Mouse (Mus musculus) midbrain, embryonic 14.5 days (tissue): ENCODE measurements at regions not wholly inside any gene's neighbourhood (a gene's known extent, or its start where the extent isn't known, plus 50 kb on each side); places are given as distances from the start of the nearest gene placed in this dataset.

ENCODE experiments used
- ATAC-seq: fragments of 200-750 bp; cut with Nextera tagmentation; 2 replicates; pipeline ENCODE4 v1.8.0; 2017; ENCODE audit warnings: moderate number of reproducible peaks, moderate library complexity; ENCODE audit not compliant: low FRiP score, low TSS enrichment
- DNase-seq: peaks from one replicate; pipeline ENCODE4 v3.0.0-alpha.2; 2015
- H3K27ac ChIP-seq: fragments of 300-500 bp; sonication (generic); replicated peaks from 2 replicates; pipeline ENCODE4 v1.5.1; 2014; ENCODE audit warnings: mild to moderate bottlenecking, low read depth, low read length, moderate library complexity
- H3K27me3 ChIP-seq: fragments of 300-500 bp; sonication (generic); 2 replicates; pipeline ENCODE4 v1.6.1; 2014; ENCODE audit warnings: low read length, control low read depth, mixed read lengths; ENCODE audit not compliant: control insufficient read depth, insufficient read depth
- H3K36me3 ChIP-seq: fragments of 300-500 bp; sonication (generic); 2 replicates; pipeline ENCODE4 v1.6.1; 2014; ENCODE audit warnings: low read length, control low read depth; ENCODE audit not compliant: control insufficient read depth, insufficient read depth
- H3K4me1 ChIP-seq: fragments of 300-500 bp; sonication (generic); 2 replicates; pipeline ENCODE4 v1.6.1; 2014; ENCODE audit warnings: mild to moderate bottlenecking, antibody characterized with exemption, low read length, control low read depth; ENCODE audit not compliant: control insufficient read depth, insufficient read depth
- H3K4me2 ChIP-seq: fragments of 300-500 bp; sonication (generic); 2 replicates; pipeline ENCODE4 v1.6.1; 2014; ENCODE audit warnings: mild to moderate bottlenecking, low read length, moderate library complexity
- H3K4me3 ChIP-seq: fragments of 300-500 bp; sonication (generic); replicated peaks from 2 replicates; pipeline ENCODE4 v1.5.1; 2014; ENCODE audit warnings: low read depth, low read length
- H3K9ac ChIP-seq: fragments of 300-500 bp; sonication (generic); replicated peaks from 2 replicates; pipeline ENCODE4 v1.6.1; 2014; ENCODE audit warnings: mild to moderate bottlenecking, low read length, moderate library complexity
- H3K9me3 ChIP-seq: fragments of 300-500 bp; sonication (generic); 2 replicates; pipeline ENCODE4 v1.6.1; 2016; ENCODE audit warnings: low read length, control low read depth, mixed read lengths; ENCODE audit not compliant: control insufficient read depth
- WGBS: fragments of 180-500 bp; shearing (Covaris S2); extraction: QIAGEN DNeasy Blood & Tissue Kit; methylation state at CpG from one replicate; pipeline ENCODE4 v1.1.7; 2014; 5-methylcytosine and 5-hydroxymethylcytosine counted together

GRCm38 (mm10) chr1:186415321-186415720 lies 290.5 kb downstream of the Tgfb2 start:
- ATAC-seq (no peak), DNase-seq (no peak)
- no peaks in the 10 kb centered on the region for H3K9me3 ChIP-seq
- H3K27me3 ChIP-seq: no peaks in the 10 kb centered on the region
- no peak overlapping the region for H3K27ac ChIP-seq
- 83% methylated on average over 4 of the region's 4 CpGs for WGBS
- H3K36me3 ChIP-seq: no peaks in the 10 kb centered on the region
- H3K4me2 ChIP-seq: no peak overlapping the region
- H3K9ac ChIP-seq: no peak overlapping the region
- no peaks in the 10 kb centered on the region for H3K4me1 ChIP-seq
- H3K4me3 ChIP-seq: no peak overlapping the region

- DNase-seq (no peak), ATAC-seq (no peak)
- Histone ChIP-seq H3K9ac (no peak overlapping the region), H3K9me3 (no peaks in the 10 kb centered on the region), H3K4me2 (no peak overlapping the region), H3K4me1 (no peaks in the 10 kb centered on the region), H3K27me3 (no peaks in the 10 kb centered on the region), H3K4me3 (no peak overlapping the region), H3K36me3 (no peaks in the 10 kb centered on the region), H3K27ac (no peak overlapping the region)
- 95% methylated on average over 6 of the region's 6 CpGs for WGBS
Measured at GRCm38 (mm10) chr1:186413886-186414245, 291.9 kb downstream of the Tgfb2 start.

GRCm38 (mm10) chr1:186413064-186413885 lies 292.5 kb downstream of the Tgfb2 start:
- Histone ChIP-seq H3K4me1 (no peaks in the 10 kb centered on the region), H3K9me3 (no peaks in the 10 kb centered on the region), H3K4me3 (no peak overlapping the region), H3K27ac (no peak overlapping the region), H3K9ac (no peak overlapping the region), H3K36me3 (no peaks in the 10 kb centered on the region), H3K27me3 (no peaks in the 10 kb centered on the region), H3K4me2 (no peak overlapping the region)
- DNase-seq: no peak
- ATAC-seq: no peak
- 83% methylated on average over 21 of the region's 21 CpGs for WGBS

GRCm38 (mm10) chr1:186412296-186412695 lies 293.5 kb downstream of the Tgfb2 start:
- H3K27ac ChIP-seq: no peak overlapping the region
- ATAC-seq (no peak), DNase-seq (no peak)
- H3K27me3 ChIP-seq: no peaks in the 10 kb centered on the region
- WGBS: 94% methylated on average over 2 of the region's 2 CpGs
- no peaks in the 10 kb centered on the region for H3K9me3 ChIP-seq
- H3K4me2 ChIP-seq: no peak overlapping the region
- no peaks in the 10 kb centered on the region for H3K4me1 ChIP-seq
- no peak overlapping the region for H3K9ac ChIP-seq
- no peaks in the 10 kb centered on the region for H3K36me3 ChIP-seq
- H3K4me3 ChIP-seq: no peak overlapping the region

- H3K27me3 ChIP-seq: no peaks in the 10 kb centered on the region
- ATAC-seq (no peak), DNase-seq (peak; percentile 41)
- H3K4me3 ChIP-seq: no peak overlapping the region
- no peaks in the 10 kb centered on the region for H3K36me3 ChIP-seq
- WGBS: 14% methylated on average over 10 of the region's 10 CpGs
- no peak overlapping the region for H3K9ac ChIP-seq
- no peak overlapping the region for H3K27ac ChIP-seq
- no peaks in the 10 kb centered on the region for H3K4me1 ChIP-seq
- peak overlapping the region; percentile 42 for H3K4me2 ChIP-seq
- H3K9me3 ChIP-seq: no peaks in the 10 kb centered on the region
Measured at GRCm38 (mm10) chr1:186408986-186409441, 291.9 kb upstream of the Lyplal1 start.

GRCm38 (mm10) chr1:186407656-186408055 lies 290.5 kb upstream of the Lyplal1 start:
- H3K27ac ChIP-seq: no peak overlapping the region
- H3K4me3 ChIP-seq: no peak overlapping the region
- 85% methylated on average over 8 of the region's 8 CpGs for WGBS
- H3K9me3 ChIP-seq: no peaks in the 10 kb centered on the region
- ATAC-seq (no peak), DNase-seq (no peak)
- H3K4me1 ChIP-seq: no peaks in the 10 kb centered on the region
- H3K9ac ChIP-seq: no peak overlapping the region
- H3K4me2 ChIP-seq: no peak overlapping the region
- no peaks in the 10 kb centered on the region for H3K36me3 ChIP-seq
- no peaks in the 10 kb centered on the region for H3K27me3 ChIP-seq

- no peak for ATAC-seq
- no peaks in the 10 kb centered on the region for H3K9me3 ChIP-seq
- WGBS: 87% methylated on average over 5 of the region's 5 CpGs
Measured at GRCm38 (mm10) chr1:186405693-186406092, 288.6 kb upstream of the Lyplal1 start.

GRCm38 (mm10) chr1:186399762-186400161 lies 282.7 kb upstream of the Lyplal1 start:
- no peaks in the 10 kb centered on the region for H3K4me1 ChIP-seq
- DNase-seq (peak; percentile 21), ATAC-seq (no peak)
- no peaks in the 10 kb centered on the region for H3K36me3 ChIP-seq
- no peak overlapping the region for H3K4me3 ChIP-seq
- no peak overlapping the region for H3K9ac ChIP-seq
- H3K9me3 ChIP-seq: no peaks in the 10 kb centered on the region
- 44% methylated on average over 8 of the region's 8 CpGs for WGBS
- H3K27me3 ChIP-seq: no peaks in the 10 kb centered on the region
- H3K4me2 ChIP-seq: no peak overlapping the region
- no peak overlapping the region for H3K27ac ChIP-seq

More at GRCm38 (mm10) chr1:186405693-186406092, 288.6 kb upstream of the Lyplal1 start:
- no peak overlapping the region for H3K4me3 ChIP-seq
- no peaks in the 10 kb centered on the region for H3K27me3 ChIP-seq
- DNase-seq: no peak
- no peak overlapping the region for H3K9ac ChIP-seq
- H3K27ac ChIP-seq: no peak overlapping the region
- H3K36me3 ChIP-seq: no peaks in the 10 kb centered on the region
- no peaks in the 10 kb centered on the region for H3K4me1 ChIP-seq
- H3K4me2 ChIP-seq: no peak overlapping the region

- 59% methylated on average over 5 of the region's 5 CpGs for WGBS
- ATAC-seq (no peak), DNase-seq (peak; percentile 31)
- Histone ChIP-seq H3K4me1 (no peaks in the 10 kb centered on the region), H3K27me3 (no peaks in the 10 kb centered on the region), H3K36me3 (no peaks in the 10 kb centered on the region), H3K4me3 (no peak overlapping the region), H3K4me2 (no peak overlapping the region), H3K9ac (no peak overlapping the region), H3K27ac (no peak overlapping the region), H3K9me3 (no peaks in the 10 kb centered on the region)
Measured at GRCm38 (mm10) chr1:186393005-186393404, 275.9 kb upstream of the Lyplal1 start.
